Mouse (Mus musculus): ENCODE results near the gene Ufsp1.

The Ufsp1 gene

GRCm38 (mm10) chr5:137297126-137297525 is 2.7 kb downstream of the Ufsp1 start:
- DNase-seq: no peak

- DNase-seq: no peak
These were observed 4.8 kb downstream of the Ufsp1 start for GRCm38 (mm10) chr5:137299240-137299639.

- DNase-seq: no peak
These were observed 6.8 kb downstream of the Ufsp1 start for GRCm38 (mm10) chr5:137301253-137301652.

- DNase-seq: no peak
These were observed 9.2 kb downstream of the Ufsp1 start for GRCm38 (mm10) chr5:137303609-137304008.

GRCm38 (mm10) chr5:137304165-137304564 is 9.7 kb downstream of the Ufsp1 start:
- no peak for DNase-seq

- no peak for DNase-seq
These were observed 10.4 kb downstream of the Ufsp1 start for GRCm38 (mm10) chr5:137304816-137305215.

- no peak for DNase-seq
These were observed 11.4 kb downstream of the Ufsp1 start for GRCm38 (mm10) chr5:137305822-137306221.

- DNase-seq: no peak
These were observed 12.1 kb downstream of the Ufsp1 start for GRCm38 (mm10) chr5:137306439-137307005.

GRCm38 (mm10) chr5:137307071-137307912 is 12.9 kb downstream of the Ufsp1 start, which contains the start of gene Srrt:
Srrt (minus strand) TSS chr5:137307674.
- DNase-seq: peak; percentile 91 to 94

GRCm38 (mm10) chr5:137308356-137308755 is 13.9 kb downstream of the Ufsp1 start:
- DNase-seq: no peak

GRCm38 (mm10) chr5:137313466-137314192 is 19.2 kb downstream of the Ufsp1 start:
- DNase-seq: no peak

- peak in 1 of 2 experiments; percentile 65 for DNase-seq
These were observed 20.0 kb downstream of the Ufsp1 start, which contains the start of gene Trip6 for GRCm38 (mm10) chr5:137314193-137315083. Trip6 (minus strand) TSS chr5:137314404.

GRCm38 (mm10) chr5:137315084-137315903 is 20.9 kb downstream of the Ufsp1 start:
- DNase-seq: peak; percentile 42 to 68

- DNase-seq: no peak
These were observed 22.9 kb downstream of the Ufsp1 start for GRCm38 (mm10) chr5:137317361-137317760.

GRCm38 (mm10) chr5:137318570-137318969 is 24.1 kb downstream of the Ufsp1 start:
- DNase-seq: no peak

- DNase-seq: no peak
These were observed 26.6 kb downstream of the Ufsp1 start for GRCm38 (mm10) chr5:137320996-137321395.

GRCm38 (mm10) chr5:137330910-137331309 is 36.5 kb downstream of the Ufsp1 start:
- DNase-seq: no peak

GRCm38 (mm10) chr5:137332857-137333511 is 38.6 kb downstream of the Ufsp1 start:
- no peak for DNase-seq

GRCm38 (mm10) chr5:137333512-137334174 is 39.2 kb downstream of the Ufsp1 start, which contains the start of gene Slc12a9:
Slc12a9 (minus strand) TSS chr5:137333597.
- peak; percentile 95 to 99 for DNase-seq

- no peak for DNase-seq
These were observed 39.9 kb downstream of the Ufsp1 start for GRCm38 (mm10) chr5:137334317-137334716.

All from cerebellum, postnatal 14 days (tissue).